Mouse (Mus musculus) heart, embryonic 12.5 days (tissue): Measurements from ENCODE around the gene Vmn1r100. TPM values are rescaled to one million over a fixed set of nuclear protein-coding genes. Genes with fewer than 3 reads are reported as not detected.
"Not testable (repeated sequence)": the region's sequence is repeated elsewhere in the genome, so short reads cannot be mapped to it uniquely, and the experiment has no call there.

Source experiments
- ATAC-seq: fragments of 200-750 bp; cut with Nextera tagmentation; 2 replicates; pipeline ENCODE4 v1.8.0; 2017; ENCODE audit warnings: moderate TSS enrichment, moderate library complexity; ENCODE audit not compliant: insufficient number of reproducible peaks, low FRiP score
- H3K27ac ChIP-seq: fragments of 300-500 bp; sonication (generic); 2 replicates; pipeline ENCODE4 v1.5.1; 2016; ENCODE audit warnings: mild to moderate bottlenecking, moderate library complexity; ENCODE audit not compliant: poor library complexity, severe bottlenecking
- H3K27me3 ChIP-seq: fragments of 300-500 bp; sonication (generic); replicated peaks from 2 replicates; pipeline ENCODE4 v1.6.1; 2016; ENCODE audit warnings: mild to moderate bottlenecking, moderate library complexity
- H3K36me3 ChIP-seq: fragments of 300-500 bp; sonication (generic); 2 replicates; pipeline ENCODE4 v1.6.1; 2016; ENCODE audit warnings: mild to moderate bottlenecking, moderate library complexity
- H3K4me1 ChIP-seq: fragments of 300-500 bp; sonication (generic); replicated peaks from 2 replicates; pipeline ENCODE4 v1.6.1; 2016; ENCODE audit warnings: mild to moderate bottlenecking
- H3K4me2 ChIP-seq: fragments of 300-500 bp; sonication (generic); 2 replicates; pipeline ENCODE4 v1.6.1; 2016; ENCODE audit warnings: mild to moderate bottlenecking, moderate library complexity
- H3K4me3 ChIP-seq: fragments of 300-500 bp; sonication (generic); 2 replicates; pipeline ENCODE4 v1.5.1; 2016; ENCODE audit warnings: mild to moderate bottlenecking
- H3K9ac ChIP-seq: fragments of 300-500 bp; sonication (generic); 2 replicates; pipeline ENCODE4 v1.6.1; 2016; ENCODE audit warnings: mild to moderate bottlenecking, moderate library complexity
- H3K9me3 ChIP-seq: fragments of 300-500 bp; sonication (generic); replicated peaks from 2 replicates; pipeline ENCODE4 v1.6.1; 2016; ENCODE audit warnings: mild to moderate bottlenecking, moderate library complexity
- WGBS: fragments of 180-500 bp; shearing (Covaris S2); methylation state at CpG from one replicate; pipeline ENCODE4 v1.1.7; 2016; 5-methylcytosine and 5-hydroxymethylcytosine counted together
- polyA plus RNA-seq: library from polyadenylated mRNA; unstranded; fragments of >200 nt; fragmentation: Nextera tagmentation; extraction: Ambion mirVana; gene quantifications from 2 replicates; pipeline ENCODE4 v1.2.1, GENCODE M21; 2016

Gene Vmn1r100
- not detected in 2 replicates for polyA plus RNA-seq

- not testable (repeated sequence) for H3K4me2 ChIP-seq, H3K9ac ChIP-seq, H3K9me3 ChIP-seq, H3K4me3 ChIP-seq, H3K36me3 ChIP-seq, ATAC-seq, H3K4me1 ChIP-seq, H3K27ac ChIP-seq, H3K27me3 ChIP-seq
- WGBS, result no CpG with 5 or more reads among the region's 3 CpGs
Observed at GRCm38 (mm10) chr7:20417642-20418041, at the start of gene Vmn1r100. Gene Vmn1r100 (plus strand): TSS chr7:20417942.

GRCm38 (mm10) chr7:20375310-20375709, 42.4 kb upstream of the Vmn1r100 start, which contains the start of gene Gm5728:
Gene Gm5728 (minus strand): TSS chr7:20375410.
- H3K4me1 ChIP-seq, H3K9ac ChIP-seq, H3K36me3 ChIP-seq, H3K4me2 ChIP-seq, H3K9me3 ChIP-seq, H3K27me3 ChIP-seq, H3K27ac ChIP-seq, ATAC-seq, H3K4me3 ChIP-seq: not testable (repeated sequence)
- WGBS, result no CpG with 5 or more reads among the region's 1 CpGs

GRCm38 (mm10) chr7:20442493-20442892, 24.8 kb downstream of the Vmn1r100 start, which contains the start of gene Vmn1r101:
Gene Vmn1r101 (minus strand): TSS chr7:20442593.
- not testable (repeated sequence) for H3K4me2 ChIP-seq, H3K27ac ChIP-seq, H3K36me3 ChIP-seq, H3K9me3 ChIP-seq, H3K9ac ChIP-seq, ATAC-seq, H3K4me1 ChIP-seq, H3K4me3 ChIP-seq, H3K27me3 ChIP-seq
- no CpG with 5 or more reads among the region's 2 CpGs for WGBS

Other genes starting within 250 kb of the Vmn1r100 start
- not detected in 2 replicates for gene Vmn1r94, start 249.6 kb upstream of the Vmn1r100 start, polyA plus RNA-seq
- gene Vmn1r95, start 224.2 kb upstream of the Vmn1r100 start, polyA plus RNA-seq, result not detected in 2 replicates
- not detected in 2 replicates for gene Gm6164, start 212.3 kb upstream of the Vmn1r100 start, polyA plus RNA-seq
- not detected in 2 replicates for gene Gm4498, start 184.1 kb upstream of the Vmn1r100 start, polyA plus RNA-seq
- gene Gm5890, start 155.1 kb upstream of the Vmn1r100 start, polyA plus RNA-seq, result not detected in 2 replicates
- not detected in 2 replicates for gene Gm4133, start 83.9 kb upstream of the Vmn1r100 start, polyA plus RNA-seq
- not detected in 2 replicates for gene Gm5728, start 42.5 kb upstream of the Vmn1r100 start, polyA plus RNA-seq
- not detected in 2 replicates for gene Vmn1r101, start 24.7 kb downstream of the Vmn1r100 start, polyA plus RNA-seq
- gene Gm10670, start 57.0 kb downstream of the Vmn1r100 start, polyA plus RNA-seq, result not detected in 2 replicates
- not detected in 2 replicates for gene Vmn1r103, start 92.6 kb downstream of the Vmn1r100 start, polyA plus RNA-seq
- not detected in 2 replicates for gene Vmn1r104, start 115.9 kb downstream of the Vmn1r100 start, polyA plus RNA-seq
- not detected in 2 replicates for gene Gm5726, start 127.8 kb downstream of the Vmn1r100 start, polyA plus RNA-seq
- not detected in 2 replicates for gene Gm4141, start 158.3 kb downstream of the Vmn1r100 start, polyA plus RNA-seq
- gene Gm4513, start 181.1 kb downstream of the Vmn1r100 start, polyA plus RNA-seq, result not detected in 2 replicates